Mouse (Mus musculus): ENCODE measurements around the gene Slc5a9. TPM values are rescaled to one million over a fixed set of nuclear protein-coding genes. Genes with fewer than 3 reads are reported as not detected.
A peak's percentile ranks its signal among the peaks of the same experiment; 100 is the strongest.

The Slc5a9 gene
- total RNA-seq, 1 experiment = not detected

DNA sequence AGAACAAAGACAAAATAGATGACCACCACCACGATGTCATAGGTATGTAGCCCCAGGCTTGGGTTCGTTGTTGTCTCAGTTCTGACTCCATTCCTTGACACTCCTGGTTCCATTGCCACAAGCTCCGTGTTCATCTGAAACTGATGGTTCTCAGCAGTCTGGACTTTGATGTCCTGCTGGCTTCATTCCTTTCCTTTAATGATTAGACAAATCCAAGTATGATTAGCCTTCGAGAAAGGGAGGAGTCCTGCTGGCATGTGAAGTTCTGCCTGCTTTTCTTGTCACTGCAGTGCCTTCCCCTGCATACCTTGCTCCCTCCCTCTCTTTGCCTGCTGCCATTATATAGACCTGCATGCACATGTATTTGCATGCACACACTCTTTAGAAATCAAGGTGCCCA, 4.2 kb downstream of the Slc5a9 start:
- H3K27ac ChIP-seq (ENCODE audit: insufficient read depth, low read depth, low read length, poor library complexity, severe bottlenecking) = no peak overlapping the region
- H3K4me1 ChIP-seq (ENCODE audit: control insufficient read depth in 2 of 2, insufficient read depth in 2 of 2, low read length in 2 of 2, poor library complexity in 1 of 2) = no peaks in the 10 kb centered on the region
- TF ChIP-seq CHD2 (IDR thresholded peaks at IDR 0.05; ENCODE audit: low read depth, low read length) (no peak), ZNF384 (IDR thresholded peaks at IDR 0.05; ENCODE audit: low read depth, low read length) (no peak)
- in situ Hi-C loops (cut with MboI; ENCODE audit: low sequenced_read_pairs in 2 of 2, unreplicated experiment in 2 of 2) = loop anchor here in 1 of 2 experiments (10.0 kb wide), 1 partner anchor 1556 kb away; no protein-coding TSS in a partner anchor
- no peak overlapping the region for H3K4me3 ChIP-seq (ENCODE audit: insufficient read depth in 1 of 2, low read depth in 1 of 2, low read length in 2 of 2, poor library complexity in 1 of 2, severe bottlenecking in 1 of 2)
- H3K9ac ChIP-seq (ENCODE audit: insufficient read depth, low read depth, low read length, poor library complexity, severe bottlenecking) = no peak overlapping the region; the same call in 1 of the 2 replicates
- no peaks in the 10 kb centered on the region for H3K36me3 ChIP-seq (ENCODE audit: control insufficient read depth, insufficient read depth, low read length, poor library complexity, severe bottlenecking)
- DNase-seq (ENCODE audit: low read depth, low spot score) = no peak
- H3K9me3 ChIP-seq (ENCODE audit: control insufficient read depth, insufficient read depth, low read depth, low read length) = no peaks in the 10 kb centered on the region

DNA sequence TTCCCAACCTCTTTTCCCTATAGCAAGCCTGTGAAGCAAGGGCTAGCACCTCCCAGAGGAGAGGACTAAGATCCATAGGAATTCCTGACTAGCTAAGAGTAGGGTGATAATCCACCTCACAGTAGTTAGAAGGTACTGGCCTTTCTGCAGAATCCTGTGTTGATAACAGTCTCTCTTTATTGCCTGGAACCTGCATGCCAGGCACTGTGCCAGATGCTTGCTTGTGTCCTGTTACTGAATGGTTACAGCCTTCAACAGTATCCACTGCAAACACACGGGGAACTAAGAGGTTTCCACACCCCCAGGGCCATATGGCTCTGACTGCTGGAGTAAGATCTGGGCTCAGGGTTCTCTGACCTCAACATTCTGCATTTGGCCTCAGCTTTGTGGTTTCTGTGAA, 5.0 kb downstream of the Slc5a9 start:
- H3K9ac ChIP-seq (ENCODE audit: insufficient read depth, low read depth, low read length, poor library complexity, severe bottlenecking) = no peak overlapping the region
- DNase-seq (ENCODE audit: low read depth, low spot score) = no peak
- TF ChIP-seq ZC3H11A (IDR thresholded peaks at IDR 0.05; ENCODE audit: borderline replicate concordance, low read depth, low read length) (no peak), ZNF384 (IDR thresholded peaks at IDR 0.05; ENCODE audit: low read depth, low read length) (no peak), CHD2 (IDR thresholded peaks at IDR 0.05; ENCODE audit: low read depth, low read length) (no peak), HCFC1 (IDR thresholded peaks at IDR 0.05; ENCODE audit: borderline replicate concordance, insufficient read depth, low read length) (no peak), MAFK (IDR thresholded peaks at IDR 0.05; ENCODE audit: insufficient read depth, low read depth, low read length) (no peak)
- in situ Hi-C loops (cut with MboI; ENCODE audit: low sequenced_read_pairs in 2 of 2, unreplicated experiment in 2 of 2) = loop anchor here in 1 of 2 experiments (10.0 kb wide), 1 partner anchor 1557 kb away; no protein-coding TSS in a partner anchor
- H3K4me1 ChIP-seq (ENCODE audit: control insufficient read depth in 2 of 2, insufficient read depth in 2 of 2, low read length in 2 of 2, poor library complexity in 1 of 2) = no peaks in the 10 kb centered on the region
- no peak overlapping the region for H3K27ac ChIP-seq (ENCODE audit: insufficient read depth, low read depth, low read length, poor library complexity, severe bottlenecking)
- no peaks in the 10 kb centered on the region for H3K36me3 ChIP-seq (ENCODE audit: control insufficient read depth, insufficient read depth, low read length, poor library complexity, severe bottlenecking)
- H3K9me3 ChIP-seq (ENCODE audit: control insufficient read depth, insufficient read depth, low read depth, low read length) = no peaks in the 10 kb centered on the region
- no peak overlapping the region for H3K4me3 ChIP-seq (ENCODE audit: insufficient read depth in 1 of 2, low read depth in 1 of 2, low read length in 2 of 2, poor library complexity in 1 of 2, severe bottlenecking in 1 of 2)

DNA sequence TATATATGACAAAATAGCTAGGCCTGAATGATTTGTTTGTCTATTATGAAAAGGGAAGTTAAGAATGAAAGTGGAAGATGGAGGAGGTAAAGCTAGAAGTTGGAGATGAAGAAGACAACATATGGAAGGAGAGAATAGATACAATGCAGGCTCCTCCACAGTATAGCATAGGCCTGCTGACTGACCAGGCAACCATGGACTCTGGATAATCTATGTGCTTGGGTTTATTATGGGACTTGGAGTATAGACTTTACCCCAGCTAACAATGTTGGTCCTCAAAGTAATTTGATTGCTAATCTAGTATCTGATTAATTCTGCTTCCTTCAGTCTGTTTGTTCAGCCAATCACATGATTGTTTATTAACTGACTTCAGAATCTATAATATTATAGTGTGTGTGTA, 10.6 kb downstream of the Slc5a9 start:
- Histone ChIP-seq H3K27ac (ENCODE audit: insufficient read depth, low read depth, low read length, poor library complexity, severe bottlenecking) (no peak overlapping the region), H3K4me1 (ENCODE audit: control insufficient read depth in 2 of 2, insufficient read depth in 2 of 2, low read length in 2 of 2, poor library complexity in 1 of 2) (no peaks in the 10 kb centered on the region), H3K4me3 (ENCODE audit: insufficient read depth in 1 of 2, low read depth in 1 of 2, low read length in 2 of 2, poor library complexity in 1 of 2, severe bottlenecking in 1 of 2) (no peak overlapping the region), H3K9ac (ENCODE audit: insufficient read depth, low read depth, low read length, poor library complexity, severe bottlenecking) (no peak overlapping the region), H3K9me3 (ENCODE audit: control insufficient read depth, insufficient read depth, low read depth, low read length) (no peaks in the 10 kb centered on the region), H3K36me3 (ENCODE audit: control insufficient read depth, insufficient read depth, low read length, poor library complexity, severe bottlenecking) (no peaks in the 10 kb centered on the region)
- in situ Hi-C loops (cut with MboI; ENCODE audit: low sequenced_read_pairs in 2 of 2, unreplicated experiment in 2 of 2) = loop anchor here in 1 of 2 experiments (10.0 kb wide), 1 partner anchor 1563 kb away; no protein-coding TSS in a partner anchor
- TF ChIP-seq HCFC1 (IDR thresholded peaks at IDR 0.05; ENCODE audit: borderline replicate concordance, insufficient read depth, low read length) = no peak
- TF ChIP-seq ZNF384 (IDR thresholded peaks at IDR 0.05; ENCODE audit: low read depth, low read length) = no peak
- no peak for TF ChIP-seq CHD2 (IDR thresholded peaks at IDR 0.05; ENCODE audit: low read depth, low read length)
- TF ChIP-seq ZC3H11A (IDR thresholded peaks at IDR 0.05; ENCODE audit: borderline replicate concordance, low read depth, low read length) = no peak
- no peak for TF ChIP-seq MAFK (IDR thresholded peaks at IDR 0.05; ENCODE audit: insufficient read depth, low read depth, low read length)
- no peak for DNase-seq (ENCODE audit: low read depth, low spot score)

DNA sequence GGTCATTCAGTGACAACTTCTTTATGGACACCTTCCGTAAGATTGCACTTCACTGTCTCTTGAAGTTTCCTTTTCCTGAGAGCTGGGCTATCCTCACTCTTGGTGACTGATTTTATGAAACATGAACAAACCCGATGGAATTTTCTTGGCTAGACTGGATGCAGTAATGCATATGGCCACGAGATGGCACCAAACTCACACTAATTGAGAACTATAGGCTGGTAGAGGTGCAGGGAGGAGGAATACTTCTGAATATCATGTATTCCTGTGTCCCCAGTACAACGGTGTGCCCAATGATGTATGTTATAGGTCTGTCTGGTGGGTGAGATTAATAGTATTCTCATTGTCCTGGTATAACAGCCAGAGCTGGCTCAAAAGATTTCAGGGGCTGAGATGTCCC, 16.1 kb downstream of the Slc5a9 start:
- no peak for TF ChIP-seq CHD2 (IDR thresholded peaks at IDR 0.05; ENCODE audit: low read depth, low read length)
- TF ChIP-seq ZNF384 (IDR thresholded peaks at IDR 0.05; ENCODE audit: low read depth, low read length) = no peak
- no peak for TF ChIP-seq MAFK (IDR thresholded peaks at IDR 0.05; ENCODE audit: insufficient read depth, low read depth, low read length)
- peak; percentile 76 for TF ChIP-seq ZC3H11A (IDR thresholded peaks at IDR 0.05; ENCODE audit: borderline replicate concordance, low read depth, low read length)
- TF ChIP-seq HCFC1 (IDR thresholded peaks at IDR 0.05; ENCODE audit: borderline replicate concordance, insufficient read depth, low read length) = no peak
- DNase-seq (ENCODE audit: low read depth, low spot score) = peak; percentile 57
- Histone ChIP-seq H3K9me3 (ENCODE audit: control insufficient read depth, insufficient read depth, low read depth, low read length) (no peaks in the 10 kb centered on the region), H3K27ac (ENCODE audit: insufficient read depth, low read depth, low read length, poor library complexity, severe bottlenecking) (no peak overlapping the region), H3K4me1 (ENCODE audit: control insufficient read depth in 2 of 2, insufficient read depth in 2 of 2, low read length in 2 of 2, poor library complexity in 1 of 2) (no peaks in the 10 kb centered on the region), H3K9ac (ENCODE audit: insufficient read depth, low read depth, low read length, poor library complexity, severe bottlenecking) (no peak overlapping the region), H3K36me3 (ENCODE audit: control insufficient read depth, insufficient read depth, low read length, poor library complexity, severe bottlenecking) (no peaks in the 10 kb centered on the region), H3K4me3 (ENCODE audit: insufficient read depth in 1 of 2, low read depth in 1 of 2, low read length in 2 of 2, poor library complexity in 1 of 2, severe bottlenecking in 1 of 2) (no peak overlapping the region)
- in situ Hi-C loops (cut with MboI; ENCODE audit: low sequenced_read_pairs in 2 of 2, unreplicated experiment in 2 of 2) = no loop called here

DNA sequence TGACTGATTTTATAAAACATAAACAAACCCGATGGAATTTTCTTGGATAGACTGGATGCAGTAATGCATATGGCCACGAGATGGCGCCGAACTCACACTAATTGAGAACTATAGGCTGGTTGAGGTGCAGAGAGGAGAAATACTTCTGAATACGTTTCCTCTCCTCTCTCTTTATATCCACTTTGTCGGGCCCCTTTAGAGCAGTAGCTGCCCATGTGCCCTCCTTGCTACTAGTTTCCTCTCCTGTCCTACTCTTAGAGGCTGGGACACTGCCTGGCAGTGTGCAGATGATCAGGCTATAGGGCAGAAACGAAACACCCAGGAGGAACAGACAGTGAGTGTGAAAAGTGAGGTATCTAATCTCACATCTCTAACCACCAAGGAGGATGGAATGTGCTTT, 16.7 kb downstream of the Slc5a9 start:
- TF ChIP-seq HCFC1 (IDR thresholded peaks at IDR 0.05; ENCODE audit: borderline replicate concordance, insufficient read depth, low read length) (no peak), ZC3H11A (IDR thresholded peaks at IDR 0.05; ENCODE audit: borderline replicate concordance, low read depth, low read length) (peak; percentile 63; the same call in 1 of the 2 replicates)
- Histone ChIP-seq H3K9me3 (ENCODE audit: control insufficient read depth, insufficient read depth, low read depth, low read length) (no peaks in the 10 kb centered on the region), H3K4me1 (ENCODE audit: control insufficient read depth in 2 of 2, insufficient read depth in 2 of 2, low read length in 2 of 2, poor library complexity in 1 of 2) (no peaks in the 10 kb centered on the region), H3K9ac (ENCODE audit: insufficient read depth, low read depth, low read length, poor library complexity, severe bottlenecking) (no peak overlapping the region), H3K36me3 (ENCODE audit: control insufficient read depth, insufficient read depth, low read length, poor library complexity, severe bottlenecking) (no peaks in the 10 kb centered on the region), H3K4me3 (ENCODE audit: insufficient read depth in 1 of 2, low read depth in 1 of 2, low read length in 2 of 2, poor library complexity in 1 of 2, severe bottlenecking in 1 of 2) (no peak overlapping the region), H3K27ac (ENCODE audit: insufficient read depth, low read depth, low read length, poor library complexity, severe bottlenecking) (no peak overlapping the region)
- peak; percentile 56 for DNase-seq (ENCODE audit: low read depth, low spot score)
- in situ Hi-C loops (cut with MboI; ENCODE audit: low sequenced_read_pairs in 2 of 2, unreplicated experiment in 2 of 2) = no loop called here

Measured in ES-E14 (cell line).